Mouse (Mus musculus) heart, postnatal 10 days (tissue): ENCODE measurements around the gene Pnldc1. TPM values are rescaled to one million over a fixed set of nuclear protein-coding genes. Genes with fewer than 3 reads are reported as not detected.
"Not testable (repeated sequence)": the region's sequence is repeated elsewhere in the genome, so short reads cannot be mapped to it uniquely, and the experiment has no call there.

Source experiments
- DNase-seq, 2 experiments: peaks; one replicate each; pipeline ENCODE4 v3.0.0; 2021
- intact Hi-C: fragments of 180-260 bp; cut with DNase I; formaldehyde crosslinking; loops from one replicate; pipeline ENCODE4 v1.15.1; 2025
- total RNA-seq, 2 experiments: library from RNA; stranded (reverse); gene quantifications; 2 replicates each; pipeline ENCODE4 v1.2.3; 2021

Gene Pnldc1
- 1 to 10 TPM; 1.3 to 1.5 TPM for total RNA-seq

DNA sequence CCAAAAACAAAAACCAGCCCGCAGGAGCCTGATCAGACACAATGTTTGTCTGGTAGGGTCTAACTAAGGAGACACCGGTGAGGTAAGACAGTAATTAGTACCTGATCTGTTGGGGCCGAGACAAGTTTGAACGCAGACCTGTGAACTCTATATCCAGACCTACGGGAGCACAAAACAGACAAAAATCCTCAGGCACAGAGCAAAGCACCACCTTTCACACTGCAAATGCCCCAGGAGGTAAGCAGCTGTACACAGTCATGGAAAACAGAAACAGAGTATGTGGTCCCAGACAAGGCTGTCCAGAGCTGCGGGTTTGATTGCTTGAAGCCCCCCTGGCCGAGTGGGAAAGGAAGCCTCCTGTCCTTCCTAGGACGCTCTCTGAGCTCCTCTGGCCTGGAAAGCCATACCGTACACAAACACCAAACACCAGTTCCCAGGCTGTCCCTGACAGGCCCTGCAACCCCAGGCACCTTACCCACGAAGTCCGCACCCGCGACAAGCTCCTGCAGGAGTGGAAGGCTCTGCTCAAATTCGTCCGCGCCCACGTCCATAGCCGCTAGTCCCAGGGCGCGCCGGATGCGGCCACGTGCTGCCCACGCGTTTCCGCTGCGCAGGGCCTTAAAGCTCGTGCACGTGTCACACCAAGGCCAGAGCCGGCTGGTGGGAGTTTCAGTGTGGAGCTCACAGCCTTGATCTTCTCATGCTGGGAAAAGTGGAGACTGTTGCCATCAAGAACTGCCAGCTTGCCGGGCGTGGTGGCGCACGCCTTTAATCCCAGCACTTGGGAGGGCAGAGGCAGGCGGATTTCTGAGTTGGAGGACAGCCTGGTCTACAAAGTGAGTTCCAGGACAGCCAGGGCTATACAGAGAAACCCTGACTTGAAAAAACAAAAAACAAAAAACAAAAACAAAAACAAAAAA is at the start of gene Pnldc1:
Gene Pnldc1 (minus strand): TSS at position 870 of the 920 bp plus-strand sequence.
- DNase-seq = no peak
- intact Hi-C loops = no loop called here

DNA sequence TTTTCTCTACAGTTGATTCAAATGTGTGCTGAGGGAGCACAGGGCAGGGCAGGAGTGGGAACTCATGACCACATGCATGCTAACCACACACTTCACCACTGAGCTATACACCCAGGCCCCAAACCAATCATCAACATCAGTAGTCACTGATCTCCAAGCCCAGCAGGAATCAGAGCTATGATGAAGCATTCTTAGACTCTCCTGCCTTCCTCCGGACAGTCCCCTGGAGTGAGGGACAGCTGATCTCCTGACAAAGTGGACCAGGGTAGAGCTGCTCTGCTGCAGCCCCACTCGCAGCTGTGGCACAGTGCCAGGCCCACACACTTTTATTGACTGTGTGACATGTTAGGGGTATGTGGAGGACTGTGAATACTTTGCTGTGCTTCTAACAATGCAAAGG is 49.3 kb upstream of the Pnldc1 start:
- intact Hi-C loops = not testable (repeated sequence)

DNA sequence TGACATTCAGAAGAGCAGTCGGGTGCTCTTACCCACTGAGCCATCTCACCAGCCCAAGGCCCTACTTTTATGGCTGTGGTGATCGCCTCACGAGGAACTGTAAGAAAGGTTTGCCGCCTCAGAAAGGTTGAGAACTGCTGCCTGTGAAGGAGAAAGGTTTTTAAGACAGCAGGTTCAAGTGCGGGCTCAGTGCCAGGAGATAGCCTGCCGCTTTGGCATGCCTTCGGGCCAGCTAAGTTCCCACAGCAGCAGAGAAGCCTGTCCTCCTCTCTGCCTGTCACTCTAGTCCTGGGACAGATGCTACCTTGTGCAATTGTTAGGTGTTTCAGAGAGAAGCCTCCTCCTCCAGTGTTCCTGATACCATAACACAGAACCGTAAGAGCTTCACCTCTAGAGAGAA is 46.6 kb upstream of the Pnldc1 start:
- intact Hi-C loops = no loop called here
- no peak for DNase-seq

More for the DNA sequence above, 49.3 kb upstream of the Pnldc1 start:
- not testable (repeated sequence) for DNase-seq

DNA sequence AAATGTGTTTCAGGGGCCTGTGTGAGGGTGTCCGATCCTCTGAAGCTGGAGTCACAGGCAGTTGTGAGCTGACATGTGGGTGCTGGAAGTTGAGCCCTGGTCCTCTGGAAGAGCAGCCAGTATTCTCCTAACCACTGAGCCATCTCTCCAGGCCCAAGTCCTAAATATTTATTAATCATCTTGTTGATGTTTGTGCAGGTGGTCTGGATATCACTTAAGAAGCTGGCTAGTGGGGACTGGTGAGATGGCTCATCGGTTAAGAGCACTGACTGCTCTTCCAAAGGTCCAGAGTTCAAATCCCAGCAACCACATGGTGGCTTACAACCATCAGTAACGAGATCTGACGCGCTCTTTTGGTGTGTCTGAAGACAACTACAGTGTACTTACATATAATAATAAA is 39.6 kb upstream of the Pnldc1 start:
- no peak for DNase-seq
- intact Hi-C loops = no loop called here

DNA sequence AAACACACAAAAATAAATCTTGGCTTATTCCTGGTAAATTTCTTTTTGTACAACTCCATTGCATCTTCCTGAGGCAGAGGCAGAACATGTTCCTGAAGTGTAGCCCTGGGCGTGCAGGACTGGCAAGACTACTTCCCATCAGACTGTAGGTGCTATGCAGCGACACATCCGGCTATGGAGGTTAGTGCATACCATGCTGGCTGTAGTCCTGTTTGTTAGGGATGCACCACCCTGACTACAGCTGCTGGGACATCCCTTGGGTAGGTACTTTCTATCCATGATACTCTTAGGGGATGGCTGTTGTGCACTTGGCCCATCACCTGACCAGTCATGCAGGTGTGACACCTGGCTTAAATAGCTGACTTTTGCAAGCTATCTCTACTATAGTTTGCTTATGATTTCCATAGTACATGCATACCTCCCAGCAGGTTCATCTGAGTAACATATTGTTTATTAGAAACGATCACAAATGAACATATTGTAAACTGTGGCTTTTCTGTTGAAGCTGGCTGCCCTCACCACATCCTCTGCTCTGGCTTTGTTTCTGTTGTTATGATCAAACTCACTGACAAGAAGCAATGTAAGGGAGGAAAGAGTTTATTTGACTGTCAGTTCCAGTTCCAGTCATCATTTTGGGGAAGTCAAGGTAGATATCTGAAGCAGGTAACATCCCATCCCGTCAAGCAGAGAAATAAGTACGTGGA is 32.6 kb upstream of the Pnldc1 start:
- no peak for DNase-seq
- intact Hi-C loops = no loop called here

DNA sequence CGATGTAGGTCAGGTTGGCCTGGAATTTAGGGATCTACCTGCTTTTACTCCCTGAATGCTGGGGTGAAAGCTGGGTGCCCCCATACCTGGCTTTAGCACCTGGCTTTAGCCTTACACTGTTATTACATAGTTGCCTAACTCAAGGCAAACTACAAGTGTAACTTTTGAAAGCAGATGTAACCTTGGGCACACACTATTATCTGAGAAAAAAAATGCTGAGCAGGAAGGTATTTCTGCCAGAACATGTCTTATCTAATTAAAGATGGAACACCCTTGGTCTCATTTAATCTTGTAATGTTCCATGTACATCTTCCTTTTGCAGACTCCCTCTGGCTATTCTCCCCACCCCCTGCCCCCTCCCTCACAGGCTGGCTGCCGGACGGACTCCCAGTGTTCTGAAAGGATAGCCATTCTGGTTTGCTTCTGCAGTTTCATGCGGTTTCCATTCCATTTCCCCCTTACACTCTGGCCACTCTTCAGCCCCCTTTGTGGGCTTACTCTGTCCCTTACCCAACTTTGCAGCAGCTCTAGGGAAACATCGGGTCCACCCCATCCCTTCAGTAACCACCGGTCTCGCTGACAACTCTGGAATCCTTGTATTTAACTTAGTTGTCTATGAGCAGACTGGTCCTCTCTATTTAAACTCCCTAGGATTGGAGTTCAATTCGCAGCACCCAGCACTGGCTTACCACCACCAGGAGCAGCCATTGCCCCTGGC is 31.7 kb upstream of the Pnldc1 start:
- intact Hi-C loops = no loop called here
- DNase-seq = no peak

DNA sequence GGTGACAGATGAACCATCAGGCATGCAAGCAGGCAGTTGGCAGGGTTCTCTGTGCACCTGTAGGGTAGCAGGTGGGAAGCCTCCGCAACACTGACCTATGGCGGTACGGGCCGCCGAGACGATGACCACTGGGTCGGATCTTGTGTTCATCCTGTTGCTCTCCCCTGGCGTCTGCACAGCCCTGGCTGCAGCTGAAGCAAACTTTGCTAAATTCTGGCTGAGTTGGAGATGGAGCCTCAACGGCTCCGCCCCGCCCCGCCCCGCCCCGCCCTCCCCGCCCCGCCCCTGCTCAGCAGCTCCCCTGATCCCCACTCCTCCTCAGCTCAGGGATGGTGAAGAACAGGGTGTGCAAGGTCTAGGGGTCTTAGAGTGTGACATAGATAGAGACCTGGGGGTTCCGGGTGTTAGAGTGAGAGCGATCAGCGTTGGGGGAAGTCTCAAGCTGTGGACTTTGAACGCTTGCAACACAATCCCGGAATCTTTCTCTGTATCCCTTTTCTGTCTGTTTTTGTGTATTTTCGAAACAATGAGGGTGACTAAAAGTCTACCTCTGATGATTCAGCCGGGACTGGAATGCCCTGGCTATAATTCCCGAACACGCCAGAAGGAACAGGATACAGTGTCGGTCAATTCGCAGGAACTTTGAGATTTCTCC is 30.2 kb upstream of the Pnldc1 start, which contains the start of gene Acat3:
Gene Acat3 (minus strand): TSS at position 450 of the 655 bp plus-strand sequence.
- intact Hi-C loops = no loop called here
- DNase-seq = no peak

DNA sequence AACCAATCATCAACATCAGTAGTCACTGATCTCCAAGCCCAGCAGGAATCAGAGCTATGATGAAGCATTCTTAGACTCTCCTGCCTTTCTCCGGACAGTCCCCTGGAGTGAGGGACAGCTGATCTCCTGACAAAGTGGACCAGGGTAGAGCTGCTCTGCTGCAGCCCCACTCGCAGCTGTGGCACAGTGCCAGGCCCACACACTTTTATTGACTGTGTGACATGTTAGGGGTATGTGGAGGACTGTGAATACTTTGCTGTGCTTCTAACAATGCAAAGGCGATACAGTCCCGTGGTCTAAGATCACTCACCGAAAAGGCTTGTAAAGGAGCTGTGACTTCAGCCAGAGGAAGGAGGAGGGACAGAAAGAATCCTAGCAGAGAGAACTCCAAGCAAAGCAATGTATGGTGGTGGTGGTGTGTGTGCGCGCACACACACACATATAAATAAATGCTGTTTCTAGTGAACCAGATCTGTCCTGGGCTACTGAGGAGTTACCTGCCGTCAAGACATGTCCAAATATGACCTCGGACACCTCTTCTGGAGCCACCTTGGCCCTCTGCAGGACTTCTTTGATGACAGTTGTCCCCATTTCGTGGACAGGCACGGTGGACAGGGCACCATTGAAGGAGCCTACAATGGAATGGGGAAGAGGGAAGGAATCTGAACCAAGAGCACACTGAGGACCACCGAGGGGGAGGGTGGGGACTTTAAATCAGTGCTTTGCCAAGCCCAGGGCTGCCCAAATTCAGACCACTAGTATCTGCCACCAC is 29.5 kb upstream of the Pnldc1 start:
- DNase-seq, intact Hi-C loops: not testable (repeated sequence)

DNA sequence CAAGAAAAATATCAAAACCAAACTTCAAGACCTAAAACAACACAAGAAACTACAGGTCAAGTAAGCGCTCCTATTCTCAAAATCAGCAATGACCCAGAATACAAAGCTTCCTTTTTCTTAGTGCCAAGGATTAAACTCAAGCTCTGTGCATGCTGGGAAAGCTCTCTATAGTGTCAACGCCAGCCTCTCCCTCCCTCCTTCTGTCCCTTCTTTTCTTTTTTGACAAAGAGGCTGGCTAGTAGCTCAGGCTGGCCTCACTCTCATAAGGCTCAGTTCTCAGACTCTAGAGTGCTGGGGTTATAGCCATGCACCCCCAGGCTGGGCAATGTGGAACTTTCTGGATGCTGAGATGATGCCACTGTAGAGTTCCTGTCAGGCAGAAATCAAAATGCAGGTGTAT is 28.0 kb upstream of the Pnldc1 start:
- no peak for DNase-seq
- intact Hi-C loops = no loop called here

DNA sequence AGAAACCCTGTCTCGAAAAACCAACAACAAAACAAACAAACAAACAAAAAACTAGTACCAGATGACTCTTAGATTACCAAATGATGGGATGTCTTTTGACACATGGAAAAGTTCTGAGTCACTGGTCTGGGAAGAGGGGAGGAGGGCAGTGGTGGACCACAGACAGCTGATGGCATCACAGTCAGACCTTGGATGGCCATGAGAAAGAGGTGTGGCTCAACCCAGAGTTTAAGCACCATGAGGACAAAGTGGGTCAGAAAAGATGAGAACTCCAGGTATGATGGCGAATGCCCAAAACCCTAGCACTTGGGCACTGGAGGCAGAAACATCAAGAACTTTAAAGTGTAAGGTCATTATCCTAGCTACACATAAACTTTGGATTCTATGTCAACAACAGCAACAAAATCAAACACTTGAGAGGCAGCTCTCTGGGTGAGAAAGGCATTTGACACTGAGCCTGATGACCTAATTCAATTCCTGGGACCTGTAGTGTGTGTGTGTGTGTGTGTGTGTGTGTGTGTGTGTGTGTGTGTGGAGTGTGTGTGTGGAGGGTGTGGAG is 27.5 kb upstream of the Pnldc1 start:
- no peak for DNase-seq
- intact Hi-C loops = no loop called here

DNA sequence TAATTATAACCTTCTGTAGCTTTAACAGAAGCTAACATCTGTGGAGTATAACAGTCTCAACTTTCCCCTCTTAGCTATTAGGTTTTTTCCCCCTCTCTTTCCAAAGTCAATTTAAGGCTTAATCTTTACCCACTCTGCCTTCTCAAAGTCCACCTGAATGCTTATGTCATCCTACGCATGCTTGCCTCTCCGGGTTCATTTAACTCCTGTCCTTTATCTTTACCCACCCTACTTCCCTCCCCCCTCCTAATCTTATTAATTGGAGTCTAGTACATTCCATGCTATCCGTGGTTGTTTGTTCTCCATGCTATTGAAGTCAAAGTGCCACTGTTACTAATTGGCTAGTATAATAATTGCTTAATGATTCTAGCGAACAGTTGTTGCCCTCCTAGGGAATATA is 25.7 kb upstream of the Pnldc1 start:
- DNase-seq = no peak
- intact Hi-C loops = no loop called here

DNA sequence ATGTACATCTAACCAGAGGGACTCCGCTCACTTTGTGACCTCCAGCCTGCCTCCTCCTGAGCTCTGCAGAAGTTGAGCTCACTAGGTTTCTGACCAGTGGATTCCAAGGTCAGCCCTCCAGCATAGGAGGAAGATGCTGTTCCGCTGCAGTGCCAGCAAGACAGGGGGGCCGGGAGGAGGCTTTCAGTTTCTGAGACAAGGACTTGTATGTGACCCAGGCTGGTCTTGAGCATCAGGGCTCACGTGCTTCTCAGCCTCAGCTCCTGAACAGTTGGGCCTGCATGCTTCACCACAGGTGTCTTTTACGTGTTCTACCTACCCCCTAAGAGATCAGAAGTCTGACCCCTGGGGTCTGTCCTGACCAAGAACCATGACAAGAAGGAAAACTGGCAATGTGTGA is 21.5 kb upstream of the Pnldc1 start:
- DNase-seq, intact Hi-C loops: not testable (repeated sequence)

DNA sequence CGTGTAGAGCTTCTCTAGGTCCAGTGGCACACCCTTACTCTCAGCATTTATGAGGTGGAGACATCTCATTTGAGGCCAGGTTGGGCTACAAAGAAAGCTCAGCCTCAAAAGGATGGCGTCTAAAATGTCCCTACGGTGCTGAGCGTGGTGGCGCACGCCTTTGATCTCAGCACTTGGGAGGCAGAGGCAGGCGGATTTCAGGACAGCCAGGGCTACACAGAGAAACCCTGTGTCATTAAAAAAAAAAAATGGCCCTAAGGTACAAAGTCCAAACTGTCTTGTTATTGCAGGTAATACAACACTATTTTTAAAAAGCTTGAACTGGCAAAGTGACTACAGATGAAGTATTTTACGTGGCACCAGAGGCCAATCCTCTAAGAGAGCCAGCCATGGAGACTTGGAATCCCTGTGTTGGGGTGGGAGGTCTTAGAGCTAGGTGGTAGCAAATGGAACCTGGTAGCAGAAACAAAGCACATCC is 15.7 kb upstream of the Pnldc1 start:
- DNase-seq = no peak

DNA sequence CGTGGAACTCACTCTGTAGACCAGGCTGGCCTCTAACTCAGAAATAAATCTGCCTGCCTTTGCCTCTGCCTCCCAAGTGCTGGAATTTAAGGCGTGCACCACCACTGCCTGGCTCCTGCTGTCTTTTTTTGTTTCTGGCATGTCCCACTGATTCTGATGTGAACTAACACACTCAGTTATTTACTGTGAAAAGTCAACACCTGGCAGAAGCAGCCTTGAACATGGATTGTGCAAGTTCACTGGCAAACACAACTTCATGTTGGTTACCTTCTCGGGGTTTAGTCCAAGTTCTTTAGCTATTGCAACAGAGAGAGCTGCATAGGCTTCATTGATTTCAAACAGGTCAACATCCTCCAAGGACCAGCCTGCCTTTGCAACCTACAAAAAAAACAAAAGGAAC is 15.0 kb upstream of the Pnldc1 start:
- intact Hi-C loops = no loop called here
- no peak for DNase-seq

More for the DNA sequence above, 15.7 kb upstream of the Pnldc1 start:
- intact Hi-C loops = no loop called here

DNA sequence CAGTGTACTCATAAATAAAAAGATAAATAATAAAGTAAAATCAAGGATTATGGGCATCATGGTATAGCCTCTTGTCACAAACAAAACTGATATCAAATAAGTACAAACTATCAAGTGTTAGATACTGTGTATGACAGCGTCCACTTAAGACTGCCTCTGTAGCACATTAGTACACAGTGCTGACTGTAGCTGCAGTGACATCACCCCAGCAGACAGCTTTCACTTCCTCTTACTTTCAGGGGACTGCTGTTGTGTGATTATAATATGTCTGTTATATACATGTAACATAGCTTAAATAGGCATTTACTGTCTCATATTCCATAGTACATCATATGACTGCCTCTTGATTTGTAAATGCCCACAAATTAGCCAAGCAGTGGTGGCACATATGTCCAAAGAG is 11.0 kb upstream of the Pnldc1 start:
- no peak for DNase-seq

DNA sequence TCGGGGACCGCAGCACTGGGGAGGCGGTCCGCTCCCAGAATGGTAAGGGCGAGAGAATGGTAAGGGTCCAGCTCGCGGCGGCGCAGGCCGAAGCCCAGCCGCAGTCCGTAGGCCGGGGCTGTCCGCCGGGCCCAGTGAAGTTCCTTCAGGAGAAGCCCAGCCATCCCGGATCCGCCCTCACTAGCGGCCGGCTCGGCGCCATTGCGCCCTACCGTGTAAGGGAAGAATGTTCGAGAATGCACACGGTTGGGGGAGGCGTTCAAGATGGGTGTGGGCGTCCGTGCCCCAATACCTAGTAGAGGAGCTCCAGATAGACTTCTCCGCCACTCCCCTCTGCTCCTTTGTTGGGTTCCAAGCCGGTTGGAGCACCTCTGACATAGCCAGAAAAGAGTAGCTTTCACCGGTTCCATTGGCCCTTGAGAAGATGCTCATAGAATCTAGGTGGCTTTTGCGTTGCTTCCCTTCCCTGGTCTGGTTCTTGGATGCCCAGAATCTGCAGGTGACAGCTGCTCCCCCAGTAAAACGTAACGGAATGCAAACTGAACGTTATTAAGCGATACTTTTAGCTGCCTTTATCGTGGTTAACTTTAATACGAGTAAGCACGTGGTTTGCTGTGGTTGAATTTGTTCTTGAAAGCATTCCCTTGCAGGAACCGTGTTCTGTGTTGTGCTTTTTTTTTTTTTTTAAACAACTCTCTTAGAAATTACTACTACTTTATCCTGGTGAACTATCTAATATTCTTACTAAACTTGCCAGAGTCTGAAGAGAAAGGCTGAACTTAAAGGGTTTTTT is 6.8 kb upstream of the Pnldc1 start:
- DNase-seq = no peak

More for the DNA sequence above, 11.0 kb upstream of the Pnldc1 start:
- intact Hi-C loops = no loop called here

DNA sequence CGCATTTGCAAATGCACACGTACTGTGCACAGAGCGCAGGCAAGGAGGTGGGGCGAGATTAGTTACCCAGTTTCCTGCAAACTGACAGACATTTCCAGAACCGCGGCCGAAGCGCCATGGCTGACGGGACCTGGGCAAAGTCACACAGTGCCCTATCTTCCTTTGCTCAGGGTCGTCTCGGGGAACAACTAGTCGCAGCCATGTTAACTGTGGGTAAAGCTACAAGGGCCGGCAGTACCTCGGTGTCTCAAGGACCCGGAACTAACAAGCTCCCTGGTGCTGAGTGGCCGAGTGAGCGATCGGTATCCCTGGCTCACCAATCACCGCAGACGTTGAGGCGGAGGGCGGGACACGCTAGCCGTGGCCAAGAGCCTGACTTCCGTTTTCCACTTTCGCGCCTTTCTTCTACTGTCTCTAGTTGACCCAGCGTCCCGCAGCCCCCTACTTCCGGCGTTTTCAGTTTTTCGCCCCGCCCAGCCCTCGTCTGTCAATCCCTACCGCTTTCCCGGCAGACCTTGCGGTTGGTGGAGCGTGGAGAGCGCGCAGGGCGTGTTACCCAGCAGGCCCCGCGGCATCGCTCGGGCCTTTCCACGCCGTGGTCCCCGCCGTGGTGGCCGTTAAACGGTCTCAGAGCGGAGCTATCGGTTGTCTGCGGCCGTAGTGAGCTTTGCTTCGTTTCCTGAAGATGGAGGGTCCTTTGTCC is 6.0 kb upstream of the Pnldc1 start, which contains the start of gene Mrpl18:
Gene Mrpl18 (minus strand): TSS at position 465 of the 703 bp plus-strand sequence.
- intact Hi-C loops = loop anchor here (1.0 to 5.0 kb wide), 4 partner anchors 35 to 91 kb away; partner anchors contain the start of genes Acat2 and Wtap
- DNase-seq = peak; percentile 100

More for the DNA sequence above, 6.8 kb upstream of the Pnldc1 start:
- intact Hi-C loops = loop anchor here (1.0 to 5.0 kb wide), 3 partner anchors 46 to 91 kb away; partner anchors contain the start of genes Acat2 and Wtap
